Mouse (Mus musculus) embryo, embryonic 9.5 days (tissue): ENCODE measurements around the gene 4933403O08Rik.

ENCODE experiments used
- DNase-seq: peaks from one replicate; pipeline ENCODE4 v3.0.0-alpha.2; 2017; ENCODE audit errors: extremely low spot score

The 4933403O08Rik gene

GRCm38 (mm10) chrX:112238749-112239148 is at the start of gene 4933403O08Rik:
TSS of gene 4933403O08Rik (plus strand) at chrX:112239049.
- no peak for DNase-seq

GRCm38 (mm10) chrX:112242916-112243315 is 4.1 kb downstream of the 4933403O08Rik start:
- no peak for DNase-seq

GRCm38 (mm10) chrX:112255513-112255912 is 16.7 kb downstream of the 4933403O08Rik start:
- no peak for DNase-seq

GRCm38 (mm10) chrX:112273550-112273949 is 34.7 kb downstream of the 4933403O08Rik start:
- DNase-seq, result no peak
